In the genomic region with DNA sequence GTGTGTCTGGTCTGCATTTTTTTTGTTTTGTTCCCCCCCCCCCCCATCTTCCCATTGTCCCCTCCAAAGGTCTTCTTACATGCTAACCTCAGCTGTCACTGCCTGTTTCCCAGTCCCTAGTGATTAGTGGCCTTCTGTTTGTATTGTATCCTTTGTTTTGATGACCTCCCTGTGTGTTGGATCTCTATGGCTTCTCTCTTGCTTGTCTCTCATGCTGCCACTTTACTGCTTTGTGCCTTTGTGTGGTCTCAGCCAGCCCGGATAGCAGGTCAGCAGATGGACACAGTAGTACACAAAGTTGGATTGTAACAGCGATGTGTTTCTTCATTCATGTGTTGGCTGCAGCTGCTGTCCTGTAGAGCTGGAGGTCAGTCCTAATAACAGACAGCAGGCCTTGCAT, we compare ENCODE assay signal across 16 mouse cellular contexts. TPM values are rescaled to one million over a fixed set of nuclear protein-coding genes. Genes with fewer than 3 reads are reported as not detected.
DNase-seq lines count a peak whose midpoint lies in the region; ATAC-seq and TF ChIP-seq lines count a peak whose summit lies in the region.
"Had no signal": no experiment of that assay in that cellular context is flagged by ENCODE, and none has a peak within 500 bp of the region (broad histone marks: within the 10 kb centered on the region; RNA-seq: fewer than 3 reads in every experiment).

No protein-coding gene starts in this region.

- no peaks in the 10 kb centered on the region for H3K9me3 ChIP-seq in midbrain, embryonic 10.5 days (replicated peaks)
- H3K9me3 ChIP-seq in midbrain, embryonic 14.5 days (ENCODE audit: control insufficient read depth, low read length), result no peaks in the 10 kb centered on the region
- H3K9me3 ChIP-seq in midbrain, embryonic 13.5 days, result no peaks in the 10 kb centered on the region
- H3K9me3 ChIP-seq: heart, embryonic 12.5 days; limb, embryonic 13.5 days had no signal

- TF ChIP-seq POLR2A in cerebellum, adult 2 months (IDR thresholded peaks at IDR 0.05; ENCODE audit: borderline replicate concordance, insufficient read depth, low read length), result no peak

- H3K4me3 ChIP-seq in cerebellum, adult 2 months (replicated peaks; ENCODE audit: insufficient read depth, low read depth, low read length), result no peak overlapping the region
- H3K4me3 ChIP-seq in midbrain, embryonic 10.5 days, result no peak overlapping the region
- no peak overlapping the region for H3K4me3 ChIP-seq in midbrain, embryonic 14.5 days (replicated peaks; ENCODE audit: low read depth, low read length)
- no peak overlapping the region for H3K4me3 ChIP-seq in midbrain, embryonic 13.5 days (replicated peaks)
- H3K4me3 ChIP-seq: heart, embryonic 12.5 days; limb, embryonic 13.5 days had no signal

- 4% methylated on average over 2 of the region's 2 CpGs for WGBS in cerebellum, adult 2 months
- 39% methylated on average over 2 of the region's 2 CpGs for WGBS in midbrain, embryonic 10.5 days
- WGBS in midbrain, embryonic 14.5 days, result 20% methylated on average over 2 of the region's 2 CpGs
- WGBS in midbrain, embryonic 13.5 days, result 28% methylated on average over 2 of the region's 2 CpGs

- TF ChIP-seq CTCF in cerebellum, adult 2 months (IDR thresholded peaks at IDR 0.05; ENCODE audit: borderline replicate concordance, insufficient read depth, low read depth, low read length), result no peak

- peak overlapping the region; percentile 15; the same call in 1 of the 2 replicates for H3K27ac ChIP-seq in cerebellum, adult 2 months (ENCODE audit: insufficient read depth, low read length)
- no peak overlapping the region for H3K27ac ChIP-seq in midbrain, embryonic 10.5 days (replicated peaks)
- H3K27ac ChIP-seq in midbrain, embryonic 14.5 days (replicated peaks; ENCODE audit: low read depth, low read length), result no peak overlapping the region
- H3K27ac ChIP-seq in midbrain, embryonic 13.5 days, result peak overlapping the region; percentile 35; the same call in 1 of the 2 replicates
- H3K27ac ChIP-seq: limb, embryonic 13.5 days had no signal

- ATAC-seq in midbrain, embryonic 14.5 days (ENCODE audit: low FRiP score, low TSS enrichment), result no peak
- ATAC-seq in midbrain, embryonic 13.5 days, result no peak

- H3K4me1 ChIP-seq in cerebellum, adult 2 months (ENCODE audit: control insufficient read depth, insufficient read depth, low read length), result peaks cover 18% of the 10 kb centered on the region
- peaks cover 11% of the 10 kb centered on the region for H3K4me1 ChIP-seq in midbrain, embryonic 10.5 days
- no peaks in the 10 kb centered on the region for H3K4me1 ChIP-seq in midbrain, embryonic 14.5 days (ENCODE audit: control insufficient read depth, insufficient read depth, low read length)
- H3K4me1 ChIP-seq in midbrain, embryonic 13.5 days (replicated peaks), result peaks cover 6% of the 10 kb centered on the region; the same call in 1 of the 2 replicates
- H3K4me1 ChIP-seq: heart, embryonic 12.5 days had no signal

- H3K9ac ChIP-seq in midbrain, embryonic 14.5 days (replicated peaks; ENCODE audit: low read length), result no peak overlapping the region
- no peak overlapping the region for H3K9ac ChIP-seq in midbrain, embryonic 13.5 days (replicated peaks)
- H3K9ac ChIP-seq: forebrain, postnatal 0 days; heart, embryonic 12.5 days; limb, embryonic 13.5 days had no signal

- H3K36me3 ChIP-seq in midbrain, embryonic 10.5 days, result peaks cover 85% of the 10 kb centered on the region
- H3K36me3 ChIP-seq in midbrain, embryonic 14.5 days (ENCODE audit: control insufficient read depth, insufficient read depth, low read length), result peaks cover 22% of the 10 kb centered on the region
- peaks cover 42% of the 10 kb centered on the region for H3K36me3 ChIP-seq in midbrain, embryonic 13.5 days

- DNase-seq in cerebellum, adult 2 months, result no peak
- DNase-seq in cerebellum, postnatal 14 days, result no peak
- peak; percentile 26 for DNase-seq in midbrain, embryonic 10.5 days (ENCODE audit: low spot score)
- DNase-seq in midbrain, embryonic 14.5 days, result no peak
- peak; percentile 23 for DNase-seq in telencephalon, adult 2 months (ENCODE audit: low read depth, low spot score)
- no peak for DNase-seq in gastrocnemius, adult 8-10 months (ENCODE audit: low spot score in 2 of 2)
- no peak for DNase-seq in cerebellum, adult 9-10 months
- DNase-seq: cerebellum, adult 9-11 months; forebrain, postnatal 0 days; gastrocnemius, postnatal 25 days; kidney, adult 9 months; right cerebral cortex, postnatal 25 days had no signal

- H3K27me3 ChIP-seq in cerebellum, adult 2 months (ENCODE audit: control insufficient read depth, insufficient read depth, low read length), result no peaks in the 10 kb centered on the region
- no peaks in the 10 kb centered on the region for H3K27me3 ChIP-seq in midbrain, embryonic 10.5 days (ENCODE audit: low read depth, poor library complexity, severe bottlenecking)
- no peaks in the 10 kb centered on the region for H3K27me3 ChIP-seq in midbrain, embryonic 14.5 days (ENCODE audit: control insufficient read depth, insufficient read depth, low read length)
- H3K27me3 ChIP-seq in midbrain, embryonic 13.5 days, result no peaks in the 10 kb centered on the region
- H3K27me3 ChIP-seq: CH12.LX; heart, embryonic 12.5 days; limb, embryonic 13.5 days had no signal

- H3K4me2 ChIP-seq in midbrain, embryonic 14.5 days (ENCODE audit: low read length), result no peak overlapping the region
- H3K4me2 ChIP-seq in midbrain, embryonic 13.5 days (replicated peaks), result no peak overlapping the region
- H3K4me2 ChIP-seq: heart, embryonic 12.5 days; limb, embryonic 13.5 days had no signal

RNA-seq across cellular contexts. Expression of a gene that starts 46.8 kb away (rescaled TPM):
- polyA plus RNA-seq in cerebellum, adult 2 months (2012; rRNA removed), result 149 and 165 TPM in 2 replicates
- 36.6 and 37.3 TPM in 2 replicates for polyA plus RNA-seq in midbrain, embryonic 10.5 days (2016; fragmentation: Nextera tagmentation; extraction: Ambion mirVana)
- 85.3 and 92.2 TPM in 2 replicates for polyA plus RNA-seq in midbrain, embryonic 14.5 days (2014; fragmentation: Nextera tagmentation; extraction: Ambion mirVana)
- 57.6 and 68.1 TPM in 2 replicates for polyA plus RNA-seq in midbrain, embryonic 13.5 days (2015; fragmentation: Nextera tagmentation; extraction: Ambion mirVana)
- 100 to 1,000 TPM in 1 of 4 experiments, 10 to 100 TPM in 3; 82.6 to 108 (median 88.6) TPM for total RNA-seq in gastrocnemius, adult 8-10 months (2022)

Comparison
In these comparisons a context has a peak if more than half of its experiments do, and no peak if none do; other contexts are left out.
1. DNase-seq: peak in midbrain, embryonic 10.5 days (single experiment) and telencephalon, adult 2 months (single experiment); none in cerebellum, adult 2 months (0 of 2), cerebellum, postnatal 14 days (0 of 2), midbrain, embryonic 14.5 days (single experiment), gastrocnemius, adult 8-10 months (0 of 2) and cerebellum, adult 9-10 months (single experiment).
2. H3K27ac ChIP-seq: peak in cerebellum, adult 2 months (single experiment) and midbrain, embryonic 13.5 days (single experiment); none in midbrain, embryonic 10.5 days (single experiment) and midbrain, embryonic 14.5 days (single experiment).